Mouse (Mus musculus) spleen, postnatal 14 days (tissue): ENCODE data around the gene Anln.

ENCODE experiments used
- DNase-seq, 2 experiments: peaks; one replicate each; pipeline ENCODE4 v3.0.0; 2021 to 2022; ENCODE audit warnings: low spot score in 2 of 2

The Anln gene

DNA sequence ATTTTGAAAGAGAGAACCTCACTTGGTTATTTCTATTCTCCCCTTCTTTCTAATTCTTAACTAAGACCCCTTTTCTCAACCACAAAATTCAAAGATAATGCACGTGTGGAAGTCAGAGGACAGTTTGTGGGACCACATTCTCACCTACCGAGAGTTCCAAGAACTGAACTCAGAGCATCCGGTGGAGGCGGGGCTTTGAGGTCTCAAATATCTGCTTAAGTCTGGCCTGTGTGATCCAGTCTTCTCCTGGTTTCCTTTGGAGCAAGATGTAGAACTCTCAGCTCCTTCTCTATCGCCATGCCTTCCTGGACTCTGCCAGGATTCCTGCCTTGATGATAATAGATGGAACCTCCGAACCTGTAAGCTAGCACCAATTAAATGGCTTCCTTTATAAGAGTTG is 13.0 kb upstream of the Anln start:
- no peak for DNase-seq

- no peak for DNase-seq
Measured at GRCm38 (mm10) chr9:22399021-22399420, 10.0 kb upstream of the Anln start.

DNA sequence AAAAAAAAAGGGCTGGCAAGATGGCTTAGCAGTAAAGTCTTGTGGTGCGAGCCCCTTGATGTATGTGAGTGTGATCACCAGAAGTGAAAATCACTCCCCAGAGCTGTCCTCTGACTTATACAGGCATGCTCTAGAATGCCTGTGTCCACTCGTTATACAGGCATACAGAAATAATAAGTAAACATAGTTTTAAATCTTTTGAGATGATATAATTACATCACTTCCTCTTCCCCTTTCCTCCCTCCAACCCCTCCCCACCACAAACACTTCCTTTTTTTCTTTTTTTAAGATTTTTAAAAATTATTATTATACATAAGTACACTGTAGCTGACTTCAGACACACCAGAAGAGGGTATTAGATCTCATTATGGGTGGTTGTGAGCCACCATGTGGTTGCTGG is 5.7 kb upstream of the Anln start:
- no peak for DNase-seq

DNA sequence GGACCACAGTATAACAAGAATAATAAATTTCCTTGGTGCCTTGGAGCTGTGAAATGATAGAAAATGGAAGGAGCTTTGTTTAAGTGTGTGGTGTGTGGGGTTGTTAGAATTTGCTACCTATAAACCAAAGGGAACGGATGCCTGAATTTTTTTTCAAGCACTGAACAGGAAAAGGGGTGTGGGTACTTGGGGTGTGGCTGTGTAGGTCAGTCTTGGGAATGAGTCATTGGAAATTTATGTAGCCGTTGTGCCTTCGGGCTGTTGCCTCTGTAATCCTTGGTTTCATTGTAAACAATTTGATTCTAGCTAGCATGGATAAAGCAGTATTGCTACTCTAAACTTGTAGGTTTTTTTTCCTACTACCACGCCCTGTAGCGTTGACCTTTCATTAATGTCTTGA is 1.4 kb upstream of the Anln start:
- no peak for DNase-seq

- DNase-seq: no peak
Measured at GRCm38 (mm10) chr9:22389736-22390245, 803 bp upstream of the Anln start.

- DNase-seq: peak; percentile 37 to 43
Measured at GRCm38 (mm10) chr9:22388401-22388980, 497 bp downstream of the Anln start.

DNA sequence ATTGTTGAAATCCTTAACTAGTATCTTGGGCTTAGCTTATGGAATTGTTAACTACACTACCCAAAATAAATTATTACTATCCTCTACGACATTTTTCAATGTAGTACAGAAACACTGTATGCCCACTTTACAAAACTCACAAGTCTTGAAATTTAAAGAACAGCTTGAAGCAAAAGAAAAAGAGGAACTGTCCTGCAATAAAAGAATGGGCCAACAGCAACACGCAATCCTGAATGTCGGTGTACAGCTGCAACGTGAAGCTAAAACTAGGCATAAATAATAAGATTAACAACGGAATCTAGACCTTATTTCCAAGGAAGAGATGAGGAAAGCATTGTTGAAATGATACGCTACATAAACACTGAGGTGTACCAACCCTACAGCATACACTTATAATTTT is 1.1 kb downstream of the Anln start:
- no peak for DNase-seq

- no peak for DNase-seq
Measured at GRCm38 (mm10) chr9:22385890-22386289, 3.1 kb downstream of the Anln start.

GRCm38 (mm10) chr9:22376086-22376485 is 12.9 kb downstream of the Anln start:
- DNase-seq: no peak

- no peak for DNase-seq
Measured at GRCm38 (mm10) chr9:22372760-22373159, 16.2 kb downstream of the Anln start.

- DNase-seq: no peak
Measured at GRCm38 (mm10) chr9:22368030-22368429, 21.0 kb downstream of the Anln start.

GRCm38 (mm10) chr9:22366621-22367020 is 22.4 kb downstream of the Anln start:
- DNase-seq: no peak

DNA sequence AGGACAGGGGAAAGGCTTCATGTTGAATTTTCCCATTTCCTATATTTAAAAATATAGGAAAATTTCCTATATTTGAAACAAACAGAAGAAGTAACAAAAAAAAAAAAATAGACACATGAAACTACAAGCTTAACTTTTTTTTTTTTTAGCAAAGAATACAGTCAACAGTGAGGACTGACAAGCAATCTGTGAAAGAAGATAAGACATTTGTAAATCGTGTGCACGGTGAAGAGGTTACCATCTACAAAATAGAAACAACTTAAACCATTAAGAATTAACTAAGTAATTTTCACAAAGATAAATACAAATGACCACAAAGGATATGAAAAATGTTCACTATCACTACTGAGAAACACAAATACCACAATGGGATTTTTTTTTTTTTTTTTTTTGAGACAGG is 22.8 kb downstream of the Anln start:
- DNase-seq: no peak

- no peak for DNase-seq
Measured at GRCm38 (mm10) chr9:22360916-22361315, 28.1 kb downstream of the Anln start.

DNA sequence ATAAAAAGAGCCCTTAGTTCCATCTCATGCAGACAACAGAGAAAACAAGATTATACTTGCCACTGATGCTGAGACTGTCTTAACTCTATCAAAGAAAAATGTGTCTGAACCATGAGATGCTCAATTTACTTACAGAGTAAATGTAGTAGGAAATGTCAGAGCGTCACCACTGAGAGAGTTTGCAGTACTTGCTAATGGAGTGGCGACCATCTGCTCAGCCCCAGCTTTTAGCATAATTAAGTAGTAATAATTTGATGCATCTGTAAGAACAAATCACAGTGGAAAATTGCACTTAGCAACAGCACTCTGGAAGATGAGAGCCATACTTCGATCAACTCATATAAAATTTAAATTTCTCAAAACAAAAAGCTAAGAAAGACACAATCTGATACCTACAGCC is 33.1 kb downstream of the Anln start:
- DNase-seq: no peak

DNA sequence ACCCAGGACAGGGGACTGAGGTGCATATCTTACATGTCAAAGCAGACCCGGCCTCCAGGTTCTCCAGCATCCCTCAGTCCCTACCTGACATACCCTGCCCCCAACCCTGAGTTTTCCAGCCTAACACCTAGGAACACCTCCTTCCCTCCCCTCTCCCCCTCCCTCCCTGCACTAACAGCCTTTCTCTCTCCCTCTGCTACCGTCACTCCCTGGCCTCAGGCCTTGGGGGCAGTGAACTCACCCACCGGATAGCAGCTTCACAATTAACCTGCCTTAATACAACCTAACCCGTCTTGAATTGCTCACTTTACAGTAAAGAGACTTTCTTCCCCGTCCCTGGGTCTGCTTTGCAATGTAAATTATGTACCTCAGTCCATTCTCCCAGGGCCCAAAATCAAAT is 35.1 kb downstream of the Anln start:
- DNase-seq: no peak

GRCm38 (mm10) chr9:22353465-22353864 is 35.5 kb downstream of the Anln start:
- no peak for DNase-seq

DNA sequence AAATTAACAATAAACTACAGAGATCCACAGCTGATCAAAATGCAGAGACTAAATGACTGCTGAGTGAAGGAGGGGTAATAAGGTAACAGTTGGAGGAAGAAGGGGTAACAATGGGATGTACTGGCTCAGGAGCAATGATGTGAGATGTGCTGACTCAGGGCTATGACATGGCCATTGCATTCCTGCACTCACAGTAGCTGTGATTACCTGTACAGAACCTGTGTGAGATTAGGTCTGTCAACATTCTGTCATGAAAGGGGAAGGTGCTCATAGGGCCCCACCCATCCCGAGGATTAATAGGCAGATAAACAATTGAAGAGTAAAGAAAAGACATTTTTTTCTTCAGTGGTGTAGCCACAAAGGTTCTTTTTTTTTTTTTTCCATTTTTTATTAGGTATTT is 48.7 kb downstream of the Anln start:
- no peak for DNase-seq

- DNase-seq: no peak
Measured at GRCm38 (mm10) chr9:22337217-22337616, 51.8 kb downstream of the Anln start.

- peak; percentile 79 to 87 for DNase-seq
Measured at GRCm38 (mm10) chr9:22327475-22328387, 61.3 kb downstream of the Anln start.

- no peak for DNase-seq
Measured at GRCm38 (mm10) chr9:22327099-22327474, 61.9 kb downstream of the Anln start.

DNA sequence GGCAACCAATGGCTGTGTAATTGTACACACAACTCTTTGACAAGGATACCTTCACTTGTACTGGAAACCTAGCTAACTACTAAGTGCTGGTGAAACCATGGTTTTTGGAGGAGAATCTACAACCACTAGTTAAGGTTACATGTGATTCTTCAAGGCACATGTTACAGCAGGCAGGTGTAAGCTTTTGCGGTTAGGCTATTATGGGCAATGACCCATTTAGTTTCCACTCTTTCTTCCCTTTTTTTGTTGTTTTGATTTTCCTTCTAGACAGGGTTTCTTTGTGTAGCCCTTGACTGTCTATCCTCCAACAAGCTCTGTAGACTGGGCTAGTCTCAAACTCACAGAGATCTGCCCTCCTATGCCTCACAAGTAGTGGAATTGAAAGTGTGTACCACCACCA is 64.4 kb downstream of the Anln start:
- DNase-seq: no peak
